Mouse (Mus musculus) lung, postnatal 14 days (tissue): ENCODE measurements at regions not wholly inside any gene's neighbourhood (a gene's known extent, or its start where the extent isn't known, plus 50 kb on each side); places are given as distances from the start of the nearest gene placed in this dataset.
"Not testable (repeated sequence)": the region's sequence is repeated elsewhere in the genome, so short reads cannot be mapped to it uniquely, and the experiment has no call there.

ENCODE experiments used
- DNase-seq: peaks from one replicate; pipeline ENCODE4 v3.0.0; 2021

DNA sequence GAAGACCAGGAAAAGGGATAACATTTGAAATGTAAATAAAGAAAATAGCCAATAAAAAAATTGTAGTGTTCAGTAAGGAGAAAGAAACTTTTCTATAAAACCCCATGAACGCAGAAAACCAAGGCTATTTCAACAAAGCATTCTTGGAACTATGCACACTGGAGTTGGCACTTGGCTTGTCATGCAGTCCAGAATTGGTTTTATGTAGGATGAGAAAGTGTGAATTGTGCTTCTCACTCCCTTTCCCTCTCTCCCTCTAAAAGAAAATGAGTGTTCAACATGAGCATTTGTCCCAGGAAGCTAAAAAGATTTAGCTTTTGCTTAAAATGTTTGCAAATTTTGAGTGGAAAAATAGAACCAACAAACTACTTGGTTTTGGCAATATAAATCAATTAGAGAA, 841.6 kb upstream of the Adam24 start:
- DNase-seq = no peak

DNA sequence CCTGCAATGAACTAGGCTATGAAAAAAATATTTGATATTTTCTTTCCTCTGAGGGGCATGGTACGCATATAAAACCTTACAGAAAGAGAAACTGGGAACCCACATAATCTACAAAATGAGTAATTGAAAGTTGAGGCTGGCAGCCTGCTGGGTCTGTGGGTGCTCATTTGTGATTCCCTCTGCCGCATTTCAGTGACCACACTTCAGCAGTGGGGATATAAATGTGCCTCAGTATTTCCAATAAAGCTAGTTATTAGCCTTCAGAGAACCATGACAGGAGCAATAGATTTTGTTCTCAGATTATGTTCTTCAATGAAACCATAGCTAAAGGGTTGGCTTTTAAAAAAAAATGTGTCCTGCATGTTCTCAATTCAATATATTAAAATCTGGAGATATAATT, 828.0 kb upstream of the Adam24 start:
- no peak for DNase-seq

DNA sequence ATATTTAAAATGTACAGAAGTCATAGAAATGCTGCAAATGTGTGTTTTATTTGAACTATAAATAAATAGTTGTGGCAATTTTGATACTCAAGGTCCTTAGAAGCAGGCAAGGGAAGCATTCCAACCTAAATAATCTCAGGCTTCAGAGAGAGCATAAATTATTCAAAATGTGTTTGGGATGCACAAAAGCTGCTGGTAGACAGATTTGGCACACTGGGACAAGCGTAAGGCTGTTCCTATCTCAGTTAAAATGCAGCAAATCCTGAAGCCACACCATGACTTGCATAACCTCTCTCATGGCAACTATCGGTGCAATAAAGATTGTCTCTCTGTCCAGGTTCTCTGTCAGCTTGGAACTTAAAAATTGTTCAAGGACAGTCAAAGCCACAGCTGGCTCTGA, 812.3 kb upstream of the Adam24 start:
- DNase-seq = no peak

DNA sequence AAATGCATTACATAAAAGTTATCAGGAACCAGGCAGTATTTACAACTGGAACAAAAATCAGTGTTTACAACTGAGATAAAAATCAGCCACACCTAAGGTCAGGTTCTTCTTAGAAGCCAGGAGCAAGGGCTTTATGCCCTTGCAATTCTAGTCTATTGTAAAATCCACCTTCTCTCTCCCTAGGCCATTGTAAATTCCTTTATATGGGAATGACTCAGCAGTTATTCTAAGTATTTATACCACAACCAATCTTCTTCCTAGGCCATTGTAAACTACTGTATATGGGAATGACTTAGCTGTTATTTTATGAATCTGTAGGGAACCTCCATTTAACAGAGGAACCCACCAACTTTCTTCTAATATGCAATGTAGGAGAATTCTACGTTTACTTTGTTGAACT, 772.6 kb upstream of the Adam24 start:
- DNase-seq = no peak

DNA sequence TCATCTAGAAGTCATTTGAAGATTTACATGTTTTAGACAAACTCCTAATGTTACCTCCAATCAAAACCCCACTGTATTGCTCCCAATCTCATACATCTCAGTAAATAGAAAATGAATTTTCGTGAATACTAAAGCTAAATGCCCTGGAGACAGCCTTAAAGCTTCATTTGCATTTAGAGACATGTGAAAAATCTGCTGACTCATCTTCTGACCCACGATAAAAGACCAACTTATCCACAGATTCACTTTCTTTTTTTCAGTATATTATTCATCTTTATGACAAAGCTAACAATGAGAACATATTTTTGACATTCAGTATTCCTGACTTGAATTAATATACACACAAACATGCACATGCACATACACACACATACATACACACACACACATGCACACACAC, 762.0 kb upstream of the Adam24 start:
- no peak for DNase-seq

DNA sequence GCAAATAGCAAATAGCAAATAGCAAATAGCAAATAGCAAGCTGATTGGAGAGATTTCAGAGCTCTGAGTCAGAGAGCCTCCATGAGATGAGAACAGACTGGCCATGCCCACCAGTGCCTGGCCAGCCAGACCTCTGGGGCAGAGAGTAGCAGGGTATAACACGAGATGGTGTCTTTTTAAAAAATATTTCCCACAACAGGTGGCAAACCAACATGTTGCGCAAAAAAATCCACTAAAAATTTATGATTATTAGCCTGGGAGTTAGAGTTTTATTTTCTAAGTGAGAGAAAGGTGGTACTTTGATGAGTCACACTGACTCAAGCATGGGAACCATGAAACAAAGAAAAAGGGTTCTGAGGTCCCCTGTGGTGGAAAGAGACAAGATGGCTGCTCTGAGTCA, 753.5 kb upstream of the Adam24 start:
- DNase-seq = no peak

DNA sequence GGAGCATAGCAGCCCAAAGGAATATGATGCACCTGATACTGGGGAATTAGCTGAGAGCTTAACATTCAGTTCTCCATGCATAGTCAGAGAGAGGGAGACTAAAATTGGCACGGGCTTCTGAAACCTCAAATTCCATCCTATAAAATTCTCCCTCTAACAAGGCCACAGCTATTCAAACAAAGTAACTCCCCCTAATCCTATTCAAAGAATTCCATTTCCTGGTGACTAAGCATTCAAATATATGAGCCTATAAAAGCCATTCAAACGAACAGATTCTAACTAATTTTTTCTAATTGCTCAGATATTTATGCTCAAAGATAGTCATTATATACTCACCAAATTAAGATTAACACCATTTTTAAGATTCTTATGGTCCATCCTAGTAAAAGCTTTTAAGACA, 751.1 kb upstream of the Adam24 start:
- no peak for DNase-seq

DNA sequence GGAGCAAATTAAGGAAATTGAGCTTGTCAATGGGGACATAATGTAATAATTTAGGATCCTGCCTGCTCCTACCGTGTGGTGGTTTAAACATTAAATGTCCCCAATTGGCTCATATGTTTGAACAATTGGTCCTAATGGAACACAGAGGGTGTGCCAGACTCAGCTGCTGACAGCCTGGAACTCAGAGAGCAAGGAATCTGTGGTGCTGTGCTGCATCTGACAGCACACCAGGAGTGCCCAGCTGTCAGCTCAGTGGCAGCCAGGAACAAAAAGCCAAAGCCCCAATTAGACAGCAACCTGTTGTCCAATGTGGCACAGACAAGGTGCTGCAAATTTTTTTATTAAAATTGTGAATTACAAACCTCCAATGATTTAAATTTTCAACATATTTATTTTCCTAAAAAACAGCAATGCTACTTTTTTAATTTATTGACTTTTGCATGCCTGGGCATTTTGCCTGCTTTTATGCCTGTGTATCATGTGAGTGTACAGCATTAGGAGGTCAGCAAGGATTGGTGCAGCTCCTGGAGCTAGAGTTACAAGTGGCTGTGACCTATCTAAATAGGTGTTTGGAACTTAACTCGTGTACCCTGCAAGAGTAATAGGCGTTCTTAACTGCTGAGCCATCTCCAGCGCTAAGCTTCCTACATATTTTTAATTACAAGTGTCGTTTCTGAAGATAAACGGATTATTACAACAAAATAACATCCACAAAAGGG, 724.5 kb upstream of the Adam24 start:
- no peak for DNase-seq

DNA sequence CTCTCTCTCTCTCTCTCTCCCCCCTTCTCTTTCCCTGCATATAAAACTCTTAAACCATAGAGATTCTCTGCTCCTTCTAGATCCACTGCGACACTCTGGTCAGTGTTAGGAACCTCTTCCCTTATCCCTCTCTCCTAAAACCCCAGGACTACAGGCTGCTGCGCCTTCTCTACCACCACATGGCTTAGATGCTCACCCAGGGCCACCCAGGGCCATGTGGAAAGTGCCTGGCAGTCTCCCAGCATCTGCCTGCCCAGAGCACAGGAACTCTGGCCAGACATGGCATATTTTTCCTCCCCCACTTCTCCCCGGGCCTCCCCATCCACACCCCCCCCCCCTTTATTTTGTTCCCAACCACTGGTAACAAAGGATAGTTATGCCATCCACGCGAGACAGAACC, 720.4 kb upstream of the Adam24 start:
- DNase-seq = no peak

DNA sequence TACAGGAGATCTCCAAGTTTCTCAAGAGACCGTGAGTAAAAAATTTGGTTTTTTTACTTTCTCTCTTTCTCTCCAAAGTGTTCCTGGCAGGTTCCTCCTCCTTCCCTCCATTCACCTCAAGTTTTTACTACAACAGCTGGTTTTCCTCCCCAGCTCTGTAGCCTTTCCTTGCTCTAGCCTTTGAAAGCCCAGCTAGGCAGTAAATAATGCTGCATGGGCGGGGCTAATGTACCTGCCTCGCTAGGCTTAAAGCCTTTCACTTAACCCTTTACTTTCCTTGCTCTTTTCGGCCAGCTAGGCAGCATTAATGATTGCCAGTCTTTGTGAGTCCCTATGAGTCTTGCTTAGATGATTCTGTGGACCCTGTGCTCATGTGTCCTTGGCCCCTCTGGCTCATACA, 720.0 kb upstream of the Adam24 start:
- DNase-seq = no peak

DNA sequence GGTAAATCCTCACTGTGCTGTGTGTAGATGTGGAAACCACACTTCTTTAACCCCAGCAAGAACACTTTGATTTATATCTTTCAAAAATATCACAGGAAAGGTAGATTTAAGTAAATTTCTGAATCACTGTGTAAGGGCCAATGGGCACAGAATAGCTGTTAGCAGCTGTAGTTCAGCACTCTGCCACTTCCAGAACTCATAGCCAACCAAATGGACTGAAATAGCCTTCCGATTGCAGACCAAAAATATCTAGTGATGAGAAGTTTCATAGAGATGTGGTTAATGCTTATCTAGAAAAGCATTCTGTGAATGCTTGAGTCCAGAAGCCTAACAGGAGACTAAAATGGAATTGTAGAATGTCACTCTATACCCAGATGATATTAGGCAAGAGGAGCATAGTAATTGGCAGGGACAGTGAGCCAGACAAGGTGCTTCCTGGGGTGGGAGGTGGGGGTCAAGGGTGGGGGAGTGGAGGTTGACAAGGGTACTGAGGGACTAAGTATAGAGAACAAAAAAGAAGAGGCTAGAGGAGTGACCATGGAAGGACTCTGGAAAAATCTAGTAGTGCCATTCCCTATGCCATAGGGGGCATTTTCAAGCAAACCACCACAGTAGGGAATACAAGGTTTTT, 669.6 kb upstream of the Adam24 start:
- DNase-seq = no peak

DNA sequence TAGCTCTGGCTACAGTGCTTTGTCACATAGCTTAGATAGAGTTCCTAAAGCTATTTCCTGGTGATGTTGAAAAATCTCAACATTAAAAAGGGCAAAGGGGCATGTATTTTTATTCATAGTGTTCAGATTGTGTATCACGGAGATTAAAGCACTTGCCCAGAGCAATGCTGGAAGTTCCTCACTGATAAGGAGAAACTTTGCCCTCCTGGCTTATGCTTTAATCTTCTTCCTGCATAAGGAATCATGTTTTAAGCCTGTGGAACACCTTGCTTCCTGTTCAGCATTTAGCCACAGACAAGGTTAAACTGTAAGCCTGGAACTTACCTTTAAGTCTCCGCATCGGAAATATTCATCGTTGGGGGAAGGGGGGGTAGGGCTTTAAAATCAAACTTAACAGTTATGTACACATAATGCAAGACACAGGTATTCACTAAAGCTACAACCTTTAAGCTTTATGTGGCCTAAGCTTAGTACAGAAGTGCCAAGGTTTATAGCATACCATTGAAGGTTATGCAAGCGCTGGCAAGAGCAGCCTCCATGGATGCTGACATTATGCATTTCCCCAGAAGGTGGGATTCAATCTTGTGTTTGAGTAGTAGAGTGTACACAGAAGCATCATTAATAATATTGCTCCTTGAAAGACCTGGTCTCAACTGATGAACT, 655.5 kb upstream of the Adam24 start:
- no peak for DNase-seq

DNA sequence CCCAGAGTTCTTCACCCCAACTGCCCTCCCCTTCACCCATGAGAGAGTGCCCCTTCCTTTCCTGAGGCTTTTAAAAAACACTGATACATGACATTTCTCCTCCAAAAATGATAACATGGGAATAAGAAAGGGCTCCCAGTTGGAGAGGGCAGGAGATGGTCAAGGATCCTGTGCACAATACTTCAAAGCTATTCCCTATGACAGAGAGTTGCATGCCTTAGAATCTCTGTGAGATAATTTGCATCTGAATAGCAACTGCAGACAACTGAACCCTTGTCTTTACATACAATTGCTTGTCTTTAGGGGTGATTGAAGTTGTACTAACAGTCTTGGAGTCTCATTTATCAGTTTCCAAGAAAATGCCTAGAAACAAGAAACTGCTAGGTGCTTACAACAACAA, 610.7 kb upstream of the Adam24 start:
- DNase-seq = no peak

DNA sequence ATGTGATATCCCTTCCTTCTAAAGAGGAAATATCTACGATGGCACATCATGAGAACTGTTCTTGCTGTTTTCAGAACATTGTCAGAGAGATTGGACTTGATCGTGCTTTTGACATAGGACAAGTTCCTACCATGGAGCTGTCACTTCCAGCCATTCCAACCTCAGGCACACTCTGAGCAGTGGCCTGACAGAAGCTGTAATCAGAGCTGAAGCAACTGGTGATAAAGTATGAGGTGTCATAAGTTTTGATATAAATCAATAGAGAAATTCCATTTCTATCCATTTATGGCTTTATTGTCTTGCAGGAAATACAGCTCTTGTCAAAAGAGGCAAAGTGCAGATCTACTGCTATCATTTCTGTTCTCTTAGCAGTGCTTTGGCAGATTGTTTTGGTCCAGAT, 603.7 kb upstream of the Adam24 start:
- DNase-seq = no peak

DNA sequence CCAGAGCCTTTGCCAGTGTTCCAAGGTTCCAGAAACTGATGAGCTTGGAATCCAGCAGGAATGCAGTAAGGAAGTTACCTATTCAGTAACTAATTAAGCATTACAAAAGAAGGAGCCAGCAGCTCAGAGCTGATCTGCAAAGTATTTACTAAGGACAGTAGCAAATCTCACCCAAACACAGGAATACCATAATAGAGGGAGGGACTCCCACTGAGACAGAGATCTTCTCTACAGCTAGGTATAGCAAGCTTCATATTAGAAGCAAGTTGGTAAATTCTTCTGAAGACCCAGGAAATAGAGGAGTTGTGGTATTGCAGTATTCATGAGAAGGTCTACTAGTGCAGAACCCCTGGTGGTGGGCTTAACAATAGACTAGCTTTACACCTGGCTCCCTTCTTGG, 593.9 kb upstream of the Adam24 start:
- not testable (repeated sequence) for DNase-seq

DNA sequence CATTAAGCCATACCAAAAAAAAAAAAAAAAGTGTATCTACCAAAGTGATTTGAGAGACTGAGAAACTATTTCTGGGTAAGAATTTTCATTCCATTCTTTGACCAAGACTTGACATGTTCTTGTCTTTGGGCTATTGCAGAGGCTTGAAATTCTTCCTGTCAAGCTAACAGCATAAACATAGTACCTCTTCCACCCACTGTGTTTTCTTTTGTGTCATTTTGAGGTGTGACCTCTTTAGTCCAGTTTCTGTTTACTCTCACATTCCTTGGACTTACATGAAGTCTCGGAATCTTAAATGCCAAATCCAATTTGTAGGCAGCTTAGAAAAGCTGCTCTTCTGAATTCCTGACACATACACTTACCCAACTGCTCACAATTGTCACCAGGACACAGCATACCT, 590.7 kb upstream of the Adam24 start:
- DNase-seq = no peak

DNA sequence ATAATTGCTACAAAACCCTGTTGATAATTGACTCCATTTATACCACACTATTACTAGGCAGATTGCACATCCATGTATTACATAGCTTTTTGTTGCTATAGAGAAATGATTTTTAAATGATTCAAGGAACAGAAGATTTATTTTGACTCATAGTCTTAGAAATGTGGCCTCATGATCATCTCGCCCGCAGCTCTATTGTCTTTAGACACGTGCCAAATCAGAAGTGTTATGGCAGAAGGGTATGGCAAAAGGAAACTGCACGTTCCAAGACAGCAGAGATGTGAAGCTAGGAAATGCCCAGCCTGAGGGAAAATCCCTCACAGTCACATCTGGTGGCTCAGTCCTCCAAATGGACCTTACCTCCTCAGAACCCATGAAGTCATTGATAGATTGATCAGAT, 585.5 kb upstream of the Adam24 start:
- DNase-seq = no peak

DNA sequence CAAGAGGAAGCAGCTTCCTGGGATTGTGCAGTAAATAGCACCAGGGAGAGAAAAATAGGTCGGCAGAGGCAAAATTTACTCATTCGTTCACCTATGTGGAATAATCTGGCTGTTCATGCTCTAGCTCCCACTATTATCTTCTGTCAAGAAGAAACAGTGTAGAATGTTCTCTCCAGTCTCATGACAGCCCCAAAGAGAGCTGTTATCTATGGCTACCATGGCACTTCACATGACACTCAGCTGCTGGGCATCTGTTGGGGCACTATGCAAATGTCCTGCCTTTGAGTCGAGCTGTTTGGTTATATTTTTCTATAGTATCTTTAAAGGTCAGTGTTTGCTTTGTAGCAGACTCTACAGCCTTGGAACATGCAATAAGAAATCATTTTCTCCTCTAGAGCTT, 550.5 kb upstream of the Adam24 start:
- DNase-seq = no peak

DNA sequence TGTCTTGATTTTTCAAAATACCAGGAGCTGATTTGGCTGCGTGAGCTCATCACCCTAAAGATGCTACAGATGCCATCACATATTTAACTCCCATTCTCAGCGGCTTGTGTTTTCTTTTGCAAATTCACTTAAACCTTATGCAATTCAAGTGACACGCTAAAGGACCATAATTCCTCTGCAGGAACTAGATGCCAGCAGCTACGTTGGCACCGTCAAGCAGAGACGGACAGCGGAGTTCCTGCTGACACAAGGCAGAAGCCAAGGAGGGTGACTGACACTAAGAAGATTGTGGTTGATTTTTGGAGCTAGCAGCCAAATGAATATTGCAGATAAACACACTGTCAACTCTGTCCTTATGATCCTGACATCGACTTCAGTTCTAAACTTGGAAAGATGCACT, 547.7 kb upstream of the Adam24 start:
- DNase-seq = no peak

DNA sequence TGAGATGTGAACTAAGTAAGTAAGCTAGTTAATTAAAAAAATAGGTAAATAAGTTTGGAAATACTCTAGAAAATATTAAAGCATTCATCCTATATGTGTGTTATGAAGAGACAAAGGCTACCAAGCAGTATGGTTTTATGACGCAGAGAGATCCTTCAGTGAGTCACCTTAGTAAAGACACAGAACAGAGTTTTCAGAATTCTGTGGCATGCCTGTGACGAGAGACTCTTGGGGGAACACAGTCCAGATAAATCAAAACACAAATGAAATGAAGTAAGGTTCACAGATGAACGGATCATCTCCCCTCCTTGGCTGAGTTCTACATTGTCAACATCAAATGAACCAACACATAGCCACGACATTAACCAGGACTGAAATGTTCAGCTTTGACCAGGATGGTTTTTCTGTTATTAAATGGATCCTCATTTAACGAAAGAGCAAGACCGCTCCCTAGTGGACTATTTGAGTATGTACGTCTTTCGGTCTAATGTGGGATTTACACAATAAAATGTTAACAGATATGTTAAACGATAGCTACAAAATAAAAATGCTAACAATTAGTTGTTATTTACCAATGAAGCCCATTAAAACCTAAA, 542.1 kb upstream of the Adam24 start:
- DNase-seq = peak; percentile 13

DNA sequence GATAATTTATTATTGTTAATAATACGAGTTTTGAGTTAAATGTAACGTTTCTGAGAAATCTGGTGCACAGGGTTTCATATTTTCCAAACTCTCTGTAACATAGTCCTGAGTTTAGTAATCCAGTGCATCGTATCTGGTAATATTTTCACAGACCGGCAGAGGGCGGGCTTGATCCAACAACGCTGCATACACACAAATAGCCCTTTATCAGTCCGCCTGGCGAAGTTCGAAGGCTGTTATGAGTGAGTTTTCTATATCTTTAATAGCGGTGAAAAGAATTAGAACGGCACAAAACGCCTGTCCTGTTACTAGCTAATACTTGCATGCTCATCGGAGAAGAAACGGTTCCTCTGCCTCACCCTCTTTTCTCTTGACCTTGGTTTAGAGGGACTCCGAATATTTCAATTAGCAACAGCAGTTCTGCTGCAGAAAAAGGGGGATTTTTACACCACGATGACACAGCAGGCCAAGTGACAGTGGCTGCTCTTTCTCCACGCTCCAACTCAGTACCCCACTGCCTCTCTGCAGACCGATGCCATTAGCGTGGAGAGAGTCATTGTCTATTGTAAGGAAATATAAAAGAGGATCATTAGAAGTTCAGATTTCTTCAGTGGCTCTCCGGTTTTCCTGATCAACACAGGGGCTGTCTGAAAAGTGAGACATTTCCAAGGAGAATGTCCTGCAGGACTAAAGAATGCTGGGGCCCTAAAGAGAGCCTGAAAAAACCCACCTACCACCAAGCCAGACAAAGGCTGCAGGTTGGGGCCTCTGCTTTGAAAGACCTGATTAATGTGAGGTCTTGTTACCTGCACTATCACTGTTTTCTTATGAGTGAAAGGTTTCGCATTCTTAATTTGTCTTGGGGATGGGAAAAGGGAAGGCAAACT, 523.7 kb upstream of the Adam24 start:
- DNase-seq = peak; percentile 57

DNA sequence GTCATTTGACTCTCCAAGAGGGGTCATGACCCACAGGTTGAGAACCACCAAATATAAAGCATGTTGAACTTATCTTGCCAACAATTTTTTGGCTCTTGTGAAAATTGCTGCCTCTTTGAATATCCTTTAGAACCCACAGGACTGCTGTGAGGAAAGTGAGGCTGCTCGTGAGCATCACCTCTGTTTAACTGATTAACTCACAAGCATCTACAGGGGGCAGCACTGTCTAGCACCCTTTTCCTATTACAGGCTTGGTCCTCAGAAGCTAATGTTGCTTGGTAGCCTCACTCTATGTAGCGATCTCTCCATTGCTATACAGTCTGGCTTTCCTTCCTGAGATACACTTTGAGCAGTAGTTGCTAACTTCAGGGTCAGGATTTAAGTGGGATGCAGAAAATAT, 522.4 kb upstream of the Adam24 start:
- DNase-seq = no peak
